Comparison of ENCODE assay signal across 27 mouse cellular contexts in genomic region chr2:103186751-103187260, GRCm38 (mm10).
"Had no signal": no experiment of that assay in that cellular context is flagged by ENCODE, and none has a peak within 500 bp of the region (broad histone marks: within the 10 kb centered on the region; RNA-seq: fewer than 3 reads in every experiment).

No protein-coding gene starts in this region.

- H3K36me3 ChIP-seq: heart, embryonic 10.5 days; heart, embryonic 12.5 days; hindbrain, embryonic 10.5 days; hindbrain, embryonic 13.5 days; hindbrain, embryonic 15.5 days; kidney, embryonic 15.5 days; limb, embryonic 10.5 days; limb, embryonic 12.5 days; liver, embryonic 13.5 days had no signal

- DNase-seq: gastrocnemius, adult 2 months; gastrocnemius, postnatal 10 days; gastrocnemius, postnatal 25 days; heart, adult 18-20 months; heart, postnatal 10 days; heart, postnatal 4 days; kidney, adult 11 months; kidney, adult 2 months; kidney, adult 9 months; kidney, postnatal 10 days; kidney, postnatal 25 days; kidney, postnatal 4 days; liver; liver, embryonic 13.5 days had no signal

- H3K4me2 ChIP-seq: heart, embryonic 12.5 days; hindbrain, embryonic 13.5 days; hindbrain, embryonic 15.5 days; kidney, embryonic 15.5 days; limb, embryonic 12.5 days; liver, embryonic 11.5 days; liver, embryonic 13.5 days had no signal

- H3K27ac ChIP-seq: gastrocnemius, adult 2 months; heart, embryonic 10.5 days; hindbrain, embryonic 10.5 days; hindbrain, embryonic 13.5 days; hindbrain, embryonic 15.5 days; hindbrain, postnatal 0 days; kidney, embryonic 15.5 days; layer of hippocampus, adult 2 months; left cerebral cortex, adult 2 months; limb, embryonic 10.5 days; limb, embryonic 12.5 days; liver, embryonic 13.5 days had no signal

- H3K4me3 ChIP-seq: gastrocnemius, adult 2 months; heart, embryonic 10.5 days; heart, embryonic 12.5 days; hindbrain, embryonic 10.5 days; hindbrain, embryonic 13.5 days; hindbrain, embryonic 15.5 days; kidney, embryonic 15.5 days; layer of hippocampus, adult 2 months; left cerebral cortex, adult 2 months; limb, embryonic 10.5 days; limb, embryonic 12.5 days; liver, embryonic 13.5 days had no signal

- ATAC-seq: hindbrain, postnatal 0 days; intestine, embryonic 16.5 days had no signal

- H3K9me3 ChIP-seq: heart, embryonic 10.5 days; hindbrain, embryonic 10.5 days; hindbrain, embryonic 13.5 days; hindbrain, embryonic 15.5 days; kidney, embryonic 15.5 days; limb, embryonic 10.5 days; limb, embryonic 12.5 days; liver, embryonic 13.5 days had no signal

- H3K27me3 ChIP-seq: heart, embryonic 12.5 days; hindbrain, embryonic 13.5 days; hindbrain, embryonic 15.5 days; kidney, embryonic 15.5 days; limb, embryonic 12.5 days; liver, embryonic 13.5 days had no signal

- H3K9ac ChIP-seq: heart, embryonic 12.5 days; hindbrain, embryonic 13.5 days; hindbrain, embryonic 15.5 days; kidney, embryonic 15.5 days; limb, embryonic 12.5 days; liver, embryonic 13.5 days had no signal

- H3K4me1 ChIP-seq: heart, embryonic 10.5 days; heart, embryonic 12.5 days; hindbrain, embryonic 10.5 days; hindbrain, embryonic 13.5 days; hindbrain, embryonic 15.5 days; kidney, embryonic 15.5 days; limb, embryonic 10.5 days; limb, embryonic 12.5 days; liver, embryonic 13.5 days had no signal
